Mouse (Mus musculus): ENCODE measurements around the gene Ahcyl2. TPM values are rescaled to one million over a fixed set of nuclear protein-coding genes. Genes with fewer than 3 reads are reported as not detected.

Ahcyl2 gene
- polyA plus RNA-seq, 1 experiment from 2014 or later = 25.3 TPM

DNA sequence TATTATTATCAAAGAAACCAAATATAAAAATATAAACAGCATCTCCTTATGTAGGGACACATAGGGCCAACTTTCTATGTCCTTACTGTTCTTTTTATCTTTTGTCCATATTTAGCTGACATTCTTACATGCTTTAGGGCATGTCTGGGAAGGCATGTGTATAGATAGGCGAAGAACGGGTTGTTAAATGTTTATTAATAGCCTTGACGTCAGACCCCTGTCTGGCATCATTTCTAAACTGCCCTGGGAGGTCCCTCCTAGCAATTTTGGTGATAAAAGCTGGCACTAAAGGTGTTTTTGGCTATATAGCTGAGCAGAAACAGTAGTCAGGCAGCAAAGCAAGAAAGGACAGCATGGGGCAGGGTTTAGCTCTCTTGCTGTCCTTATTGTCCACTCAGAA is 136.5 kb downstream of the Ahcyl2 start:
- H3K27me3 ChIP-seq = no peaks in the 10 kb centered on the region
- no peak overlapping the region for H3K4me3 ChIP-seq
- H3K27ac ChIP-seq = no peak overlapping the region
- H3K4me1 ChIP-seq = no peaks in the 10 kb centered on the region; the same call in 1 of the 2 replicates
- WGBS = 80% methylated on average over 3 of the region's 3 CpGs
- no peaks in the 10 kb centered on the region for H3K9me3 ChIP-seq (replicated peaks)
- H3K4me2 ChIP-seq (replicated peaks) = no peak overlapping the region
- no peak overlapping the region for H3K9ac ChIP-seq
- ATAC-seq (ENCODE audit: low FRiP score) = no peak
- H3K36me3 ChIP-seq = peaks cover 13% of the 10 kb centered on the region

DNA sequence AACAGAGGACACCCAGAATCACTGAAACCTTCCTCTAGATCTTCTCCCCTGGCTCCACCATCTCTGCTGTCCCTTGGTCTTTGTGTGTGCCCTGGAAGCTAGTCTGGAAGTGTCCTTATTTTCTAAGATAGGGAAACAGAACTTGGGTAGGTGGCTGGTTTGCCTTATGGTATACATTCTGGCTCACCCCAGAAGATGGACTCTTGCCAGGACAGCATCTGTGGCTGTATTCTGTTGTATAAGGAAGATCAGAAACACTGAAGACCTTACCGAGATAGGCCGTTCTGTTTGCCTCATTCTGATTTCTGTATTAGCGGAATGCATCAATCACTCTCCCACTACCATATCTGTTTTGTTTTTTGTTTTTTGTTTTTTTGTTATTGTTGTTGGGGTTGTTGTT is 142.8 kb downstream of the Ahcyl2 start:
- no peak for ATAC-seq (ENCODE audit: low FRiP score)
- Histone ChIP-seq H3K27me3 (peaks cover 9% of the 10 kb centered on the region; the same call in 1 of the 2 replicates), H3K4me1 (no peaks in the 10 kb centered on the region), H3K27ac (no peak overlapping the region), H3K4me2 (replicated peaks) (no peak overlapping the region), H3K4me3 (no peak overlapping the region), H3K36me3 (peaks cover 11% of the 10 kb centered on the region), H3K9ac (no peak overlapping the region), H3K9me3 (replicated peaks) (no peaks in the 10 kb centered on the region)
- WGBS = 95% methylated on average over 3 of the region's 3 CpGs

DNA sequence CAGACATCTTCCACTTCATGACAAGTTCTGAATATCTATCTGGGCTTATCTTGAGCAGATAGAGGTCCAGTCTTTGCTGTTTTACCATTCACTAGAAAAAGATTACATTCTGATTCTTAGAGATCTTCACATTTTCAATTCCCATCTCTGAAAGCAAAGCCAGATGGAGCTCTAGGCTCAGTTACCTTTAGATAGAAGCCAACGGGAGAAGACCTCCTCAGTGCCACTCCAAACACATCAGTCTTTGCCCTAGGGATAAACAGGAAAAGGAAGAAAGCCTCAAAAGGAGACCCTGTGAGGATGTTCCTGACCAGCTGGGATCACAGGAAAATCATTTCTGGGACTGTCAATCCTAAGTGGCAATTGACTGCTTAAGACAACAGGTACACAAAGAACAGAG is 145.9 kb downstream of the Ahcyl2 start:
- Histone ChIP-seq H3K27ac (no peak overlapping the region), H3K4me2 (replicated peaks) (no peak overlapping the region), H3K27me3 (peaks cover 28% of the 10 kb centered on the region), H3K4me1 (peaks cover 7% of the 10 kb centered on the region), H3K9ac (no peak overlapping the region), H3K36me3 (peaks cover 8% of the 10 kb centered on the region), H3K9me3 (replicated peaks) (no peaks in the 10 kb centered on the region), H3K4me3 (no peak overlapping the region)
- 39% methylated on average over 1 of the region's 1 CpGs for WGBS
- no peak for ATAC-seq (ENCODE audit: low FRiP score)

GRCm38 (mm10) chr6:29914136-29914535 is 146.3 kb downstream of the Ahcyl2 start:
- no peaks in the 10 kb centered on the region for H3K9me3 ChIP-seq (replicated peaks)
- no peak overlapping the region for H3K4me2 ChIP-seq (replicated peaks)
- ATAC-seq (ENCODE audit: low FRiP score) = no peak
- H3K9ac ChIP-seq = no peak overlapping the region
- H3K4me1 ChIP-seq = peaks cover 7% of the 10 kb centered on the region
- H3K27me3 ChIP-seq = peaks cover 33% of the 10 kb centered on the region
- H3K27ac ChIP-seq = no peak overlapping the region
- H3K36me3 ChIP-seq = peaks cover 5% of the 10 kb centered on the region
- H3K4me3 ChIP-seq = no peak overlapping the region

DNA sequence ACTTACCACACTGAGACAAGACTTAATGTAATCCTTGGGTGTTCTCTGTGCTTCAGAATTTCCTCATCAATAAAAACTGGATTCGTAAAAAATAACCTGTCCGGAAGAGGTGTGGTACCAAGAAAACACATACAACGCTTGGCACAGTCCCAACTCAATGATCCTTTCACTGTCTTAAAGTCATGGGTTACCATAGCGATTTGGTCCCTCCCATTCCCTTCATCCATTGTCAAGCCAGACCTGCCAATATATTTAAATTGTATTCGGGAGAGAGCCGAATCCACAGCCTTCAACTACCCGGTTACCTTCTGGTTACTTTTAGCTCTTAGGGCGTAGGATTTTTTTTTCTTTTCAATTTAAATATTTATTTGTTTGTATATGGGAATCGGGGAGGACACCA is 148.0 kb downstream of the Ahcyl2 start:
- no peak overlapping the region for H3K4me2 ChIP-seq (replicated peaks)
- H3K27me3 ChIP-seq = peaks cover 34% of the 10 kb centered on the region
- no peak for ATAC-seq (ENCODE audit: low FRiP score)
- no peaks in the 10 kb centered on the region for H3K9me3 ChIP-seq (replicated peaks)
- no peak overlapping the region for H3K27ac ChIP-seq
- no peak overlapping the region for H3K4me3 ChIP-seq
- H3K9ac ChIP-seq = no peak overlapping the region
- H3K36me3 ChIP-seq = 0 out of 2 replicates have a peak, but pooled peaks cover 2% of the 10 kb centered on the region
- peaks cover 7% of the 10 kb centered on the region for H3K4me1 ChIP-seq
- 32% methylated on average over 9 of the region's 9 CpGs for WGBS

- Histone ChIP-seq H3K27me3 (peaks cover 34% of the 10 kb centered on the region), H3K4me1 (peaks cover 7% of the 10 kb centered on the region), H3K36me3 (0 out of 2 replicates have a peak, but pooled peaks cover 2% of the 10 kb centered on the region), H3K27ac (no peak within 1 kb of the TSS), H3K4me3 (peak within 1 kb of the TSS; percentile 72), H3K9me3 (replicated peaks) (no peaks in the 10 kb centered on the region), H3K9ac (peak within 1 kb of the TSS; percentile 64), H3K4me2 (replicated peaks) (peak within 1 kb of the TSS; percentile 76)
- peak; percentile 99 for ATAC-seq (ENCODE audit: low FRiP score)
- under 1% methylated on average over 67 of the region's 67 CpGs for WGBS
Measured at GRCm38 (mm10) chr6:29916530-29917382, 148.9 kb downstream of the Ahcyl2 start, which contains the start of gene Strip2. Gene Strip2, plus strand, starts transcription at chr6:29917012.

- Histone ChIP-seq H3K4me1 (peaks cover 7% of the 10 kb centered on the region), H3K36me3 (0 out of 2 replicates have a peak, but pooled peaks cover 1% of the 10 kb centered on the region), H3K9ac (peak overlapping the region; percentile 64), H3K4me3 (peak overlapping the region; percentile 72), H3K27me3 (peaks cover 34% of the 10 kb centered on the region), H3K4me2 (replicated peaks) (peak overlapping the region; percentile 76), H3K9me3 (replicated peaks) (no peaks in the 10 kb centered on the region), H3K27ac (no peak overlapping the region)
- ATAC-seq (ENCODE audit: low FRiP score) = peak; percentile 74
- WGBS = 1% methylated on average over 20 of the region's 21 CpGs
Measured at GRCm38 (mm10) chr6:29917383-29917720, 149.5 kb downstream of the Ahcyl2 start.

DNA sequence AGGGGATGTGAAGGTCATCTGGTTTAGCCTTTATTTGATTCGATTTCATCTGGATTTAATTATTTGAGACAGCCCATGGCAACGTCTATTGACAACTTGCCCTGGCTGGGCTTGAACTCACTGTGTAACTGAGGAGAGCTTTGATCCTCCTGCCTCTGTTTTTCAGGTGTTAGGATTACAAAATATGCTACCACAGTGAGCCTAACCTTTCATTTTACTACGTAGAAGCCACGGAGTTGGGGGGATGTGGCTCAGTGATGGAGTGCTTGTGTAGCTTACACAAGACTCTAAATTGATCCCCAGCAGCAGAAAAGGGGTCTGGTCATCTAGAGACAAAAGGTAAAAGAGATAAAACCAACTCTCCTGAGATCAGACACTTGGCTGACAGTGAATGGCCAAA is 150.1 kb downstream of the Ahcyl2 start:
- Histone ChIP-seq H3K9ac (no peak overlapping the region), H3K27ac (no peak overlapping the region), H3K4me2 (replicated peaks) (peak overlapping the region; percentile 76), H3K9me3 (replicated peaks) (no peaks in the 10 kb centered on the region), H3K36me3 (no peaks in the 10 kb centered on the region), H3K4me3 (peak overlapping the region; percentile 72; the same call in 1 of the 2 replicates), H3K27me3 (peaks cover 34% of the 10 kb centered on the region), H3K4me1 (peaks cover 7% of the 10 kb centered on the region)
- 38% methylated on average over 4 of the region's 4 CpGs for WGBS
- no peak for ATAC-seq (ENCODE audit: low FRiP score)

- H3K9ac ChIP-seq = no peak overlapping the region
- WGBS = 77% methylated on average over 4 of the region's 4 CpGs
- H3K4me2 ChIP-seq (replicated peaks) = no peak overlapping the region
- ATAC-seq (ENCODE audit: low FRiP score) = no peak
- no peaks in the 10 kb centered on the region for H3K9me3 ChIP-seq (replicated peaks)
- H3K36me3 ChIP-seq = no peaks in the 10 kb centered on the region
- H3K27me3 ChIP-seq = peaks cover 7% of the 10 kb centered on the region
- no peaks in the 10 kb centered on the region for H3K4me1 ChIP-seq
- H3K27ac ChIP-seq = no peak overlapping the region
- H3K4me3 ChIP-seq = no peak overlapping the region
Measured at GRCm38 (mm10) chr6:29923501-29923900, 155.7 kb downstream of the Ahcyl2 start.

- no peaks in the 10 kb centered on the region for H3K9me3 ChIP-seq (replicated peaks)
- WGBS = 83% methylated on average over 6 of the region's 6 CpGs
- H3K36me3 ChIP-seq = no peaks in the 10 kb centered on the region
- no peak for ATAC-seq (ENCODE audit: low FRiP score)
- H3K4me1 ChIP-seq = no peaks in the 10 kb centered on the region
- no peak overlapping the region for H3K9ac ChIP-seq
- H3K4me2 ChIP-seq (replicated peaks) = no peak overlapping the region
- H3K4me3 ChIP-seq = no peak overlapping the region
- no peak overlapping the region for H3K27ac ChIP-seq
- H3K27me3 ChIP-seq = no peaks in the 10 kb centered on the region
Measured at GRCm38 (mm10) chr6:29925594-29926219, 157.9 kb downstream of the Ahcyl2 start.

- Histone ChIP-seq H3K27me3 (no peaks in the 10 kb centered on the region), H3K36me3 (no peaks in the 10 kb centered on the region), H3K9me3 (replicated peaks) (no peaks in the 10 kb centered on the region), H3K9ac (no peak overlapping the region), H3K4me2 (replicated peaks) (no peak overlapping the region), H3K27ac (no peak overlapping the region), H3K4me3 (no peak overlapping the region), H3K4me1 (no peaks in the 10 kb centered on the region)
- no peak for ATAC-seq (ENCODE audit: low FRiP score)
Measured at GRCm38 (mm10) chr6:29930087-29930486, 162.3 kb downstream of the Ahcyl2 start.

GRCm38 (mm10) chr6:29930665-29931064 is 162.9 kb downstream of the Ahcyl2 start:
- WGBS = 82% methylated on average over 6 of the region's 6 CpGs
- ATAC-seq (ENCODE audit: low FRiP score) = no peak

More at GRCm38 (mm10) chr6:29930665-29931064, 162.9 kb downstream of the Ahcyl2 start:
- Histone ChIP-seq H3K9ac (no peak overlapping the region), H3K4me3 (no peak overlapping the region), H3K4me1 (no peaks in the 10 kb centered on the region), H3K27me3 (no peaks in the 10 kb centered on the region), H3K9me3 (replicated peaks) (no peaks in the 10 kb centered on the region), H3K36me3 (no peaks in the 10 kb centered on the region), H3K4me2 (replicated peaks) (no peak overlapping the region), H3K27ac (no peak overlapping the region)
